Mouse (Mus musculus) MEL (cell line): ENCODE data around the gene Fndc7.

Experiments
- CHD2 ChIP-seq: IDR thresholded peaks from 2 replicates; pipeline ENCODE4 v1.6.1; 2011; ENCODE audit warnings: low read length, improper control_type of control experiment
- CTCF ChIP-seq, 3 experiments: IDR thresholded peaks in 2 of 3; conservative IDR thresholded peaks in 1 of 3; 2 replicates each; pipeline ENCODE4 v1.5.1; 2011 to 2012; ENCODE audit warnings: low read length in 3 of 3, low read depth in 2 of 3, mild to moderate bottlenecking in 2 of 3, improper control_type of control experiment in 1 of 3, inconsistent platforms in 1 of 3, mixed read lengths in 1 of 3, moderate library complexity in 1 of 3; ENCODE audit not compliant: control insufficient read depth in 1 of 3, insufficient read depth in 1 of 3, poor library complexity in 1 of 3, severe bottlenecking in 1 of 3
- E2F4 ChIP-seq: IDR thresholded peaks from 2 replicates; pipeline ENCODE4 v1.6.1; 2011; ENCODE audit warnings: low read depth, low read length, improper control_type of control experiment, borderline replicate concordance

GRCm38 (mm10) chr3:108892080-108892479, 2.3 kb upstream of the Fndc7 start:
- TF ChIP-seq CTCF (IDR thresholded peaks at IDR 0.05 in 2 of 3, conservative IDR thresholded peaks at IDR 0.05 in 1 of 3; ENCODE audit: control insufficient read depth in 1 of 3, insufficient read depth in 1 of 3, low read depth in 2 of 3, low read length in 3 of 3, poor library complexity in 1 of 3, severe bottlenecking in 1 of 3), result no peak
- TF ChIP-seq E2F4, result no peak
- TF ChIP-seq CHD2, result no peak
